Mouse (Mus musculus) embryo, embryonic 11 days (tissue): ENCODE results near the gene Cep131.

Experiments used
- DNase-seq: peaks from one replicate; pipeline ENCODE4 v3.0.0-alpha.2; 2015

Cep131 gene

GRCm38 (mm10) chr11:120048252-120048556 lies 38.4 kb downstream of the Cep131 start:
- peak; percentile 79 for DNase-seq

- DNase-seq, result peak; percentile 46
Observed at GRCm38 (mm10) chr11:120047531-120048251, 38.9 kb downstream of the Cep131 start.

- DNase-seq, result peak; percentile 67
Observed at GRCm38 (mm10) chr11:120046553-120047191, 40.0 kb downstream of the Cep131 start, which contains the start of gene Aatk. Gene Aatk, minus strand, starts transcription at chr11:120047167.

GRCm38 (mm10) chr11:120045839-120046552 lies 40.6 kb downstream of the Cep131 start:
- no peak for DNase-seq

GRCm38 (mm10) chr11:120045341-120045740 lies 41.3 kb downstream of the Cep131 start:
- DNase-seq, result no peak

GRCm38 (mm10) chr11:120042141-120042838 lies 44.3 kb downstream of the Cep131 start:
- no peak for DNase-seq

GRCm38 (mm10) chr11:120041191-120042123 lies 45.2 kb downstream of the Cep131 start:
- no peak for DNase-seq

GRCm38 (mm10) chr11:120040440-120040839 lies 46.2 kb downstream of the Cep131 start:
- DNase-seq, result no peak

- no peak for DNase-seq
Observed at GRCm38 (mm10) chr11:120039581-120039980, 47.0 kb downstream of the Cep131 start.

GRCm38 (mm10) chr11:120034762-120035161 lies 51.9 kb downstream of the Cep131 start:
- no peak for DNase-seq

GRCm38 (mm10) chr11:120034306-120034705 lies 52.3 kb downstream of the Cep131 start:
- DNase-seq, result no peak

- DNase-seq, result no peak
Observed at GRCm38 (mm10) chr11:120033473-120033872, 53.2 kb downstream of the Cep131 start.

- no peak for DNase-seq
Observed at GRCm38 (mm10) chr11:120032052-120032451, 54.6 kb downstream of the Cep131 start.

GRCm38 (mm10) chr11:120030145-120030901 lies 56.3 kb downstream of the Cep131 start:
- peak; percentile 80 for DNase-seq

- DNase-seq, result no peak
Observed at GRCm38 (mm10) chr11:120029431-120030144, 57.0 kb downstream of the Cep131 start.

- no peak for DNase-seq
Observed at GRCm38 (mm10) chr11:120028319-120029092, 58.1 kb downstream of the Cep131 start.

GRCm38 (mm10) chr11:120026941-120027340 lies 59.7 kb downstream of the Cep131 start:
- DNase-seq, result no peak

GRCm38 (mm10) chr11:120022841-120023240 lies 63.8 kb downstream of the Cep131 start:
- no peak for DNase-seq

- DNase-seq, result no peak
Observed at GRCm38 (mm10) chr11:120022216-120022615, 64.4 kb downstream of the Cep131 start.

GRCm38 (mm10) chr11:120021367-120021766 lies 65.3 kb downstream of the Cep131 start:
- DNase-seq, result no peak
